13 mouse cellular contexts compared by ENCODE assay signal in the genomic region with DNA sequence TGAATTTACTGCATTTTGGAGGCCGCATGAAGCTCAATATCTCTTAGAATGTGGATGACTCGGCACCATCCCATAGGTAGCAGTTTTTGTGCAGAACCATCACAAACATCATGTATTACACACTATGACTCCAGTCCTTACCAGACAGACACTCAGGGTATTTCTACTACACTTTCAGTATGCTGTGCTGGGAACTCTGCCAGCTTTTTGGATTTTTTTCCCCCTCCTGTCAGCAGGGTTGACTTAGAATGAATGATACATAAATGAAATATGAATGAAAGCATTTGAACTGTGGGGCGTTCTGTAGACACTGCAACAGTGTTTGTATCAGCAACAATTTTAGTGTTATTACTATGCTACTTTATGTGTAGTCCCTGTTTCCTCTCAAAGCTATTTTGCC. TPM values are rescaled to one million over a fixed set of nuclear protein-coding genes. Genes with fewer than 3 reads are reported as not detected.
DNase-seq lines count a peak whose midpoint lies in the region; ATAC-seq and TF ChIP-seq lines count a peak whose summit lies in the region.
"Had no signal": no experiment of that assay in that cellular context is flagged by ENCODE, and none has a peak within 500 bp of the region (broad histone marks: within the 10 kb centered on the region; RNA-seq: fewer than 3 reads in every experiment).

No protein-coding gene starts in this region.

- H3K27ac ChIP-seq in forebrain, postnatal 0 days (ENCODE audit: low read depth, low read length): no peak overlapping the region
- H3K27ac ChIP-seq in forebrain, embryonic 11.5 days (ENCODE audit: low read depth, low read length): no peak overlapping the region
- no peak overlapping the region for H3K27ac ChIP-seq in heart, embryonic 14.5 days (replicated peaks in 1 of 2; ENCODE audit: control insufficient read depth in 1 of 2, insufficient read depth in 1 of 2, low read depth in 2 of 2, low read length in 2 of 2)
- H3K27ac ChIP-seq in liver, postnatal 0 days (ENCODE audit: low read depth): no peak overlapping the region
- H3K27ac ChIP-seq: embryonic facial prominence, embryonic 12.5 days; forebrain, embryonic 15.5 days; liver, embryonic 14.5 days; midbrain, embryonic 13.5 days; neural tube, embryonic 12.5 days had no signal

- H3K9me3 ChIP-seq in forebrain, postnatal 0 days (ENCODE audit: low read length): no peaks in the 10 kb centered on the region
- H3K9me3 ChIP-seq in forebrain, embryonic 11.5 days (ENCODE audit: control insufficient read depth, low read length): no peaks in the 10 kb centered on the region
- H3K9me3 ChIP-seq in heart, embryonic 14.5 days (ENCODE audit: control insufficient read depth, low read length): no peaks in the 10 kb centered on the region
- H3K9me3 ChIP-seq in liver, postnatal 0 days (ENCODE audit: low read length): no peaks in the 10 kb centered on the region
- H3K9me3 ChIP-seq: embryonic facial prominence, embryonic 12.5 days; forebrain, embryonic 15.5 days; midbrain, embryonic 13.5 days; neural tube, embryonic 12.5 days had no signal

- intact Hi-C loops in left cerebral cortex, postnatal 4 days (cut with DNase I): no loop called here
- intact Hi-C loops in left cerebral cortex, postnatal 10 days (cut with DNase I): no loop called here

- peak; percentile 41 for DNase-seq in forebrain, postnatal 0 days
- no peak for DNase-seq in forebrain, embryonic 11.5 days (ENCODE audit: low spot score)
- peak; percentile 41 for DNase-seq in left cerebral cortex, postnatal 4 days
- no peak for DNase-seq in left cerebral cortex, adult 11 months (ENCODE audit: low spot score)
- DNase-seq in NIH3T3 (ENCODE audit: low read depth): peak; percentile 94
- no peak for DNase-seq in liver, postnatal 0 days
- no peak for DNase-seq in left cerebral cortex, postnatal 10 days (ENCODE audit: extremely low spot score in 1 of 2, low spot score in 2 of 2)

- no peaks in the 10 kb centered on the region for H3K27me3 ChIP-seq in forebrain, postnatal 0 days (ENCODE audit: insufficient read depth, low read length)
- no peaks in the 10 kb centered on the region for H3K27me3 ChIP-seq in forebrain, embryonic 11.5 days (ENCODE audit: control insufficient read depth, insufficient read depth, low read length)
- no peaks in the 10 kb centered on the region for H3K27me3 ChIP-seq in heart, embryonic 14.5 days (ENCODE audit: control insufficient read depth, insufficient read depth, low read length)
- no peaks in the 10 kb centered on the region for H3K27me3 ChIP-seq in liver, postnatal 0 days (ENCODE audit: insufficient read depth, low read length)
- H3K27me3 ChIP-seq: embryonic facial prominence, embryonic 12.5 days; forebrain, embryonic 15.5 days; midbrain, embryonic 13.5 days; neural tube, embryonic 12.5 days had no signal

- no peak for TF ChIP-seq EP300 in liver, postnatal 0 days (IDR thresholded peaks at IDR 0.05; ENCODE audit: low read depth)

- TF ChIP-seq CTCF in forebrain, postnatal 0 days (IDR thresholded peaks at IDR 0.05; ENCODE audit: low read depth): no peak
- no peak for TF ChIP-seq CTCF in liver, postnatal 0 days (IDR thresholded peaks at IDR 0.05; ENCODE audit: low read depth)

- no peak for ATAC-seq in forebrain, postnatal 0 days
- no peak for ATAC-seq in forebrain, embryonic 11.5 days (replicated peaks; ENCODE audit: low FRiP score)
- no peak for ATAC-seq in heart, embryonic 14.5 days (ENCODE audit: insufficient number of reproducible peaks, insufficient read depth, low FRiP score, low read depth)
- no peak for ATAC-seq in liver, postnatal 0 days
- ATAC-seq: forebrain, embryonic 15.5 days; midbrain, embryonic 13.5 days had no signal

- 64% methylated on average over 3 of the region's 3 CpGs for whole genome bisulfite sequencing in forebrain, postnatal 0 days
- WGBS in forebrain, embryonic 11.5 days: 92% methylated on average over 3 of the region's 3 CpGs
- WGBS in heart, embryonic 14.5 days: 48% methylated on average over 3 of the region's 3 CpGs
- 78% methylated on average over 3 of the region's 3 CpGs for WGBS in liver, postnatal 0 days (ENCODE audit: insufficient replicate concordance)

- H3K4me2 ChIP-seq in forebrain, postnatal 0 days (ENCODE audit: low read depth): no peak overlapping the region
- no peak overlapping the region for H3K4me2 ChIP-seq in forebrain, embryonic 11.5 days (ENCODE audit: low read depth, low read length, severe bottlenecking)
- H3K4me2 ChIP-seq in heart, embryonic 14.5 days (ENCODE audit: low read length): peak overlapping the region; percentile 28
- H3K4me2 ChIP-seq in liver, postnatal 0 days (ENCODE audit: low read depth, low read length): no peak overlapping the region
- H3K4me2 ChIP-seq: embryonic facial prominence, embryonic 12.5 days; forebrain, embryonic 15.5 days; midbrain, embryonic 13.5 days; neural tube, embryonic 12.5 days had no signal

- H3K4me3 ChIP-seq in forebrain, postnatal 0 days (ENCODE audit: low read depth, low read length): no peak overlapping the region
- H3K4me3 ChIP-seq in forebrain, embryonic 11.5 days (ENCODE audit: low read depth, low read length): no peak overlapping the region
- no peak overlapping the region for H3K4me3 ChIP-seq in heart, embryonic 14.5 days (ENCODE audit: control insufficient read depth in 1 of 2, insufficient read depth in 1 of 2, low read depth in 1 of 2, low read length in 2 of 2)
- H3K4me3 ChIP-seq in liver, postnatal 0 days (ENCODE audit: low read depth, low read length): no peak overlapping the region
- H3K4me3 ChIP-seq: embryonic facial prominence, embryonic 12.5 days; forebrain, embryonic 15.5 days; midbrain, embryonic 13.5 days; neural tube, embryonic 12.5 days had no signal

- H3K4me1 ChIP-seq in forebrain, postnatal 0 days (ENCODE audit: insufficient read depth): peaks cover 4% of the 10 kb centered on the region; the same call in 1 of the 2 replicates
- no peaks in the 10 kb centered on the region for H3K4me1 ChIP-seq in forebrain, embryonic 11.5 days (replicated peaks; ENCODE audit: control insufficient read depth, insufficient read depth, low read length)
- H3K4me1 ChIP-seq in heart, embryonic 14.5 days (ENCODE audit: control insufficient read depth in 2 of 2, insufficient read depth in 2 of 2, low read length in 2 of 2): peaks cover 6 to 29% of the 10 kb centered on the region in 2 experiments; a peak in 3 of 4 replicates
- H3K4me1 ChIP-seq in liver, postnatal 0 days (ENCODE audit: insufficient read depth): peaks cover 22% of the 10 kb centered on the region

- H3K9ac ChIP-seq in forebrain, postnatal 0 days: no peak overlapping the region
- H3K9ac ChIP-seq in forebrain, embryonic 11.5 days (ENCODE audit: low read length): no peak overlapping the region
- no peak overlapping the region for H3K9ac ChIP-seq in heart, embryonic 14.5 days (ENCODE audit: low read length)
- no peak overlapping the region for H3K9ac ChIP-seq in liver, postnatal 0 days (replicated peaks)
- H3K9ac ChIP-seq: embryonic facial prominence, embryonic 12.5 days; forebrain, embryonic 15.5 days; liver, embryonic 14.5 days; midbrain, embryonic 13.5 days; neural tube, embryonic 12.5 days had no signal

- no peaks in the 10 kb centered on the region for H3K36me3 ChIP-seq in forebrain, postnatal 0 days (ENCODE audit: insufficient read depth)
- no peaks in the 10 kb centered on the region for H3K36me3 ChIP-seq in forebrain, embryonic 11.5 days (ENCODE audit: control insufficient read depth, insufficient read depth, low read length)
- no peaks in the 10 kb centered on the region for H3K36me3 ChIP-seq in heart, embryonic 14.5 days (ENCODE audit: control insufficient read depth, insufficient read depth, low read length)
- no peaks in the 10 kb centered on the region for H3K36me3 ChIP-seq in liver, postnatal 0 days (replicated peaks; ENCODE audit: insufficient read depth, low read length)
- H3K36me3 ChIP-seq: embryonic facial prominence, embryonic 12.5 days; forebrain, embryonic 15.5 days; midbrain, embryonic 13.5 days; neural tube, embryonic 12.5 days had no signal

RNA-seq across cellular contexts. Expression of a gene that starts 17.9 kb away (rescaled TPM):
- total RNA-seq in forebrain, postnatal 0 days (2014; rRNA removed): 122 TPM in 2 replicates
- 68.0 and 79.3 TPM in 2 replicates for polyA plus RNA-seq in forebrain, postnatal 0 days (2015; fragmentation: Nextera tagmentation; extraction: Ambion mirVana)
- 83.7 and 84.2 TPM in 2 replicates for polyA plus RNA-seq in forebrain, embryonic 11.5 days (2014; fragmentation: Nextera tagmentation; extraction: Ambion mirVana)
- total RNA-seq in left cerebral cortex, postnatal 4 days (2021): 10 to 100 TPM; 88.4 to 91.0 TPM
- polyA plus RNA-seq in heart, embryonic 14.5 days (2014; fragmentation: Nextera tagmentation; extraction: Ambion mirVana): 80.2 and 81.3 TPM in 2 replicates
- polyA plus RNA-seq in liver, postnatal 0 days (2015; fragmentation: Nextera tagmentation; extraction: Ambion mirVana): 37.0 and 39.4 TPM in 2 replicates
- total RNA-seq in left cerebral cortex, postnatal 10 days (2021): 100 to 1,000 TPM; 133 to 144 TPM

Comparison
In these comparisons a context has a peak if more than half of its experiments do, and no peak if none do; other contexts are left out.
1. DNase-seq: peak in forebrain, postnatal 0 days (single experiment), left cerebral cortex, postnatal 4 days (single experiment) and NIH3T3 (single experiment); none in forebrain, embryonic 11.5 days (single experiment), left cerebral cortex, adult 11 months (single experiment), liver, postnatal 0 days (single experiment) and left cerebral cortex, postnatal 10 days (0 of 2).